Mouse (Mus musculus) c-Kit-positive CD71-positive TER-119-negative erythroid progenitor cells, embryonic 14.5 days (primary cell): Measurements from ENCODE around the gene Rag2.

Experiments
- DNase-seq: peaks from one replicate; pipeline ENCODE4 v3.0.0-alpha.2; 2013; ENCODE audit warnings: low read depth

Gene Rag2

GRCm38 (mm10) chr2:101627227-101627626 is 2.7 kb downstream of the Rag2 start:
- no peak for DNase-seq

GRCm38 (mm10) chr2:101628297-101629236 is 4.0 kb downstream of the Rag2 start:
- peak; percentile 86 for DNase-seq

GRCm38 (mm10) chr2:101638979-101639839 is 14.7 kb downstream of the Rag2 start:
- DNase-seq, result no peak

- DNase-seq, result no peak
Observed at GRCm38 (mm10) chr2:101639840-101640350, 15.4 kb downstream of the Rag2 start.

GRCm38 (mm10) chr2:101645841-101646240 is 21.3 kb downstream of the Rag2 start:
- DNase-seq, result no peak

GRCm38 (mm10) chr2:101648361-101648760 is 23.8 kb downstream of the Rag2 start:
- no peak for DNase-seq

GRCm38 (mm10) chr2:101649114-101649671 is 24.7 kb downstream of the Rag2 start, which contains the start of the genes Rag1 and B230118H07Rik:
TSS of gene Rag1 (minus strand) at chr2:101649501.
TSS of gene B230118H07Rik (minus strand) at chr2:101649532.
- DNase-seq, result no peak

GRCm38 (mm10) chr2:101650446-101650845 is 25.9 kb downstream of the Rag2 start:
- no peak for DNase-seq

GRCm38 (mm10) chr2:101652204-101652920 is 27.8 kb downstream of the Rag2 start:
- peak; percentile 7 for DNase-seq

GRCm38 (mm10) chr2:101652921-101653597 is 28.5 kb downstream of the Rag2 start:
- peak; percentile 63 for DNase-seq

GRCm38 (mm10) chr2:101660536-101660935 is 36.0 kb downstream of the Rag2 start:
- DNase-seq, result no peak

- peak; percentile 46 for DNase-seq
Observed at GRCm38 (mm10) chr2:101665058-101665702, 40.7 kb downstream of the Rag2 start.

- DNase-seq, result no peak
Observed at GRCm38 (mm10) chr2:101665703-101666092, 41.2 kb downstream of the Rag2 start.

GRCm38 (mm10) chr2:101668751-101669150 is 44.2 kb downstream of the Rag2 start:
- DNase-seq, result no peak

- no peak for DNase-seq
Observed at GRCm38 (mm10) chr2:101673547-101673946, 49.0 kb downstream of the Rag2 start.

- DNase-seq, result peak; percentile 75
Observed at GRCm38 (mm10) chr2:101678236-101679021, 53.9 kb downstream of the Rag2 start, which contains the start of gene Traf6. TSS of gene Traf6 (plus strand) at chr2:101678429.

GRCm38 (mm10) chr2:101679164-101679784 is 54.8 kb downstream of the Rag2 start:
- DNase-seq, result peak; percentile 73
